Mouse (Mus musculus) C2C12 (cell line): ENCODE data around the gene Gadl1.

Experiments used
- CTCF ChIP-seq: IDR thresholded peaks from one replicate; pipeline ENCODE4 v1.5.1; 2011; ENCODE audit not compliant: control insufficient read depth, insufficient read depth, insufficient read length
- MAX ChIP-seq: IDR thresholded peaks from one replicate; pipeline ENCODE4 v1.6.1; 2011; ENCODE audit warnings: mild to moderate bottlenecking, control low read depth
- MYOG ChIP-seq: IDR thresholded peaks from one replicate; pipeline ENCODE4 v1.6.1; 2011; ENCODE audit not compliant: control insufficient read depth, insufficient read length; ENCODE audit errors: extremely low read depth
- USF1 ChIP-seq: IDR thresholded peaks from one replicate; pipeline ENCODE4 v1.6.1; 2011; ENCODE audit warnings: low read depth, mild to moderate bottlenecking, control low read depth, moderate library complexity

GRCm38 (mm10) chr9:115995856-115996560 is 86.8 kb downstream of the Gadl1 start:
- no peak for TF ChIP-seq MAX
- TF ChIP-seq USF1: no peak
- TF ChIP-seq MYOG: no peak
- TF ChIP-seq CTCF: no peak
